Mouse (Mus musculus): Measurements from ENCODE around the gene Lrrc43.

Lrrc43 gene

GRCm38 (mm10) chr5:123520666-123521065 lies 31.6 kb downstream of the Lrrc43 start:
- no peak for DNase-seq (ENCODE audit: inconsistent ontology term)

GRCm38 (mm10) chr5:123521621-123522020 lies 32.5 kb downstream of the Lrrc43 start:
- no peak for DNase-seq (ENCODE audit: inconsistent ontology term)

GRCm38 (mm10) chr5:123522166-123522565 lies 33.1 kb downstream of the Lrrc43 start:
- DNase-seq (ENCODE audit: inconsistent ontology term): no peak

- DNase-seq (ENCODE audit: inconsistent ontology term): peak; percentile 99
Observed at GRCm38 (mm10) chr5:123523692-123524392, 34.7 kb downstream of the Lrrc43 start, which contains the start of gene Diablo. Gene Diablo (minus strand): TSS chr5:123524176.

GRCm38 (mm10) chr5:123524393-123524750 lies 35.3 kb downstream of the Lrrc43 start:
- DNase-seq (ENCODE audit: inconsistent ontology term): no peak

- no peak for DNase-seq (ENCODE audit: inconsistent ontology term)
Observed at GRCm38 (mm10) chr5:123525281-123525680, 36.2 kb downstream of the Lrrc43 start, which contains the start of gene Gm49027. Gene Gm49027 (minus strand): TSS chr5:123525488.

GRCm38 (mm10) chr5:123525916-123526495 lies 36.9 kb downstream of the Lrrc43 start:
- DNase-seq (ENCODE audit: inconsistent ontology term): no peak

- DNase-seq (ENCODE audit: inconsistent ontology term): no peak
Observed at GRCm38 (mm10) chr5:123528641-123529040, 39.5 kb downstream of the Lrrc43 start.

GRCm38 (mm10) chr5:123530056-123530455 lies 41.0 kb downstream of the Lrrc43 start:
- DNase-seq (ENCODE audit: inconsistent ontology term): no peak

- no peak for DNase-seq (ENCODE audit: inconsistent ontology term)
Observed at GRCm38 (mm10) chr5:123533801-123534200, 44.7 kb downstream of the Lrrc43 start.

GRCm38 (mm10) chr5:123555693-123556092 lies 66.6 kb downstream of the Lrrc43 start:
- DNase-seq (ENCODE audit: inconsistent ontology term): no peak

- no peak for DNase-seq (ENCODE audit: inconsistent ontology term)
Observed at GRCm38 (mm10) chr5:123556451-123556850, 67.3 kb downstream of the Lrrc43 start.

Data from Muller cell, postnatal 12 days (primary cell).